Mouse (Mus musculus): Measurements from ENCODE around the gene Slco1b2.
A peak's percentile ranks its signal among the peaks of the same experiment; 100 is the strongest.
"Not testable (repeated sequence)": the region's sequence is repeated elsewhere in the genome, so short reads cannot be mapped to it uniquely, and the experiment has no call there.

The Slco1b2 gene

DNA sequence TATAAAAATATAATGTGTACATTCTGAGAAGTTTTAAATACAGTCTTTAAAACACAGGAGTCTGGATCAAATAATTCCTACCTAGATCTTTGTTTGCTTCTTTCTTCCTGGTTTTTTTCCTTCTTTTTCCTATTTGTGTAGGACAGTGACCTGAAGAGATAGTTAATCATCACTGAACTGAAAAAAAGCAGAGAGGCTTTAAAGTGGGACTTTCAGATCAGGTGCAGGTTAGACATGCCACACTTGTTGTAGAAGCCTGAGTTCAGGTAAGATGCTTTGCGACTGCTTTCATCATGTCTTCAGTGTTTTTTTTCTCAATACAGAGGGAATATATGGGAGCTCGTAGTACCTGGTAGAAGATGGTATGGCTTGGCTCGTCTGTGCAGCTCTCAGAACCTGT lies at the start of gene Slco1b2:
TSS of gene Slco1b2 (plus strand) at position 228 of the 400 bp plus-strand sequence.
- no peak for DNase-seq (ENCODE audit: inconsistent age in 2 of 2, low spot score in 1 of 2)

DNA sequence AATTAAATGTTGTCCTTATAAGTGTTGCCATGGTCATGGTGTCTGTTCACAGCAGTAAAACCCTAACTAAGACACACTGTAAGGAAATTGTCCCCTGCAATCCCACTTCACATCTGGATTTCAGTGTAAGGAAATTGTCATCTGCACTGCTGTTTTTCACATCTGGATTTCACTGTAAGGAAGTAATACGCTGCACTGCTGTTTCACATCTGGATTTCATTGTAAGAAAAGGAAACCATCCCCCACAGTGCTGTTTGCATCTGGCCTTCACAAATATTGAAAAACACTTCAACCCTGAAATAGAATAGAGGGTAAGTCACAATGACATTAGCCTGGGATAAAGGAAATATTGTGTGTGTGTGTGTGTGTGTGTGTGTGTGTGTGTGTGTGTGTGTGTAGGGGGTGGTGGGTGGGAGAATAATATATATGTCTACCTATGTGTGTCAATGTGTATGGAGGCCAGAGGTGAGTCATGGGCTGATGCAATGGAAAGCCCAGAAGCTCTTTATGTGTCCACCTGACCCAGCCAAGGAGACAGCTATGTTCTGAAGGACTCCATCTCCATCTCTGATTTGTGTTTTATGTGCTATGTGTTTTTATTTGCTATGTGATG lies 44.4 kb upstream of the Slco1b2 start:
- no peak for DNase-seq (ENCODE audit: inconsistent age in 2 of 2, low spot score in 1 of 2)

DNA sequence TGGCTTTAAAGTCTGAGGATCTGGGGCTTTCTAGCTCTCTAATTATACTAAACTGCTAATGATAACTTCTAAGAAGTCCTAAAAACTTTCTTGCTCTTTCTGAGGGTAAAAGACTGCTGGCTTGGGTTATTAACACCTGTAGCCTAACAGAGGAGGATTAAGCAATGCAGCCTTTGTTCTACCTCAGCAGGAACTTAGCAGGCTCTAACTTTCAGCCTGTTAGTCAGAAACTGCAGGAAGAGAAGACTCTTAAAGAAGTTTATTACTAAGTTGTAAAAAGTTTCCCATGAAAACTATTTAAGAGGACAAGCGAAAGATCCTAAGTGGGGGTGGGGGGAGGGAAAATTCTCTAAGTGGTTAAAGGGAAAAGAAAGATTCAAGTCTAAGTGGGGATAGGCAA lies 39.3 kb upstream of the Slco1b2 start:
- DNase-seq (ENCODE audit: inconsistent age in 2 of 2, low spot score in 1 of 2): no peak

DNA sequence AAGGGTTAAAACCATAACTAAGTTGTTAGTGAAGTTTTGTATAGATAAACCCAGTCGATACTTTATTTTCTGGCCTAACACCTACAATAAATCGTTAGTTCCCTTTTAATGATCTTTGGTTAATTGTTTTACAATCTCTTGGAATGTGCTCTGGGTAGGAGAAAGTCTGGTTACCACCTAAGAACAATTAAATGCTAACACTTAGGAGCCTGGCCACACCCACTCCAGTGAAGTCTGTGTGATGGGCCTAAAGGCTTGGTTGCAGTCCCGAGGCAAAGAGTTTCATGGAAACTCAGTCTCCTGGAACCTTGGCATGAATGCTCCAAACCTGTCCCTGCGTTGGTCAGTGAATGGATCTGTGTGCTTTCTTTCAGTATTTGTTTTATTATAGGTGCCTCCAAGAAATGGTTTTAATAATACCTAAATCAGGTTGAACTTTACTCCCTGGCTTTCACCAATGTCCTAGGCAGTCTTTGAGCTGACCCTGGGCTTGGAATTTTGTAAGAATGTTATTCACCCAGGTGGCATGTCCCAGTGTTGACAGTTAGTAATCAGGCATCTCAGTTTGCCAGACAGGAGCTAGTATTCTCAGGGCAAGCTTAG lies 38.6 kb upstream of the Slco1b2 start:
- not testable (repeated sequence) for DNase-seq (ENCODE audit: inconsistent age in 2 of 2, low spot score in 1 of 2)

DNA sequence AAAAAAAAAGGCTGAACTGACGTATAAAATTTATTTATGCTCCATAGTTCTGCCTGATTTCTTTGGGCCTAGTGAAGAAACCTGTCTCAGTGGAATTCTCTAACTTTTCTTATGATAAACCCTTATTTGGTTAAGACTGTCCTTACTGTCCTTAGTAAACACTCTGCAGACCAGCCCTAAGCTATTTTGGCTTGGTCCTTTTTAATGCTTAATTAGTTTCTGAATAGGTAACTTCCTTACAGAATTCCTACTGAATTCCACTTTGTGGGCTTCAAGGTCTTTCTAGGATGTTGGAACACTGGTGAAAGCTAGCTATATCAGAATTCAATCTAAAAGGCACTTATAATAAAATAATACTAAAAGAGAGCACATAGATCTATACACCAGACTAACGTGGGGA lies 33.2 kb upstream of the Slco1b2 start:
- no peak for DNase-seq (ENCODE audit: inconsistent age in 2 of 2, low spot score in 1 of 2)

DNA sequence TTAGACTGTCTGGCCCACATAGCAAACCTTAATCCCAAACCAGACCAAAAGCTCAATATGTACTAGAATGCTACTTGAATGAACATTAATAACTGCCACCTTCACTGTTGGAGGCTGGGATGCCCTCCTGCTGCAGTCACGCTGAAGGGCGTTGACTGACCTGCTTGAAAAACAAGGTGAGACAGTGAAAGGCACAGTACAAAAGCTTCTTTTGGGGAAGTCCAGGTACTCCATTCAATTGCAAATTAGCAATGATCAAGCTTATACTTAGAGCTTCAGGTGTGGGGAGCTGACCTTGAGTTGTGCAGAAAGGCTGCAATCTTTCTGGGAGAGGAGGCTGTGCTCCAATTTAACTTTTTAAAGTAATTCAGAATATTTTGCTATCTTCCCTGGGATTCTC lies 32.3 kb upstream of the Slco1b2 start:
- no peak for DNase-seq (ENCODE audit: inconsistent age in 2 of 2, low spot score in 1 of 2)

DNA sequence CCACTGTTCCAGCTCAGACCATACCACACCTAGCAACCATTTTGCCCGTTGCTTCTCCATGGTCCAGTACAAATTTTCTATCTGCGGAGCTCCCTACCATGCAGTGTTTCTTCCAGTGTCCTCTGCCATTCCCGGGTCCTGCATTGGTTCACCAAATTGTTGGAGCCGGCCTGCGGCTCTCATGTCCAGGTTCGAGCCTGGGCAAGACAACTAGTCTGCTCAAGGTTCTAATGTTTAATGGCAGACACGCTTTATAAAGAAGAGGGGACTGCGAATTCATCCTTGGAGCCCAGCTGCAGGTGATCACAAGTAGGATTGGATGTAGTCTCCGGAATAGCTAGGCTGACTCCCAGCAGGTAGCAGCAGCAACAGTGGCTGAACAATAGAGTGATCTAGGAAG lies 28.4 kb upstream of the Slco1b2 start:
- no peak for DNase-seq (ENCODE audit: inconsistent age in 2 of 2, low spot score in 1 of 2)

DNA sequence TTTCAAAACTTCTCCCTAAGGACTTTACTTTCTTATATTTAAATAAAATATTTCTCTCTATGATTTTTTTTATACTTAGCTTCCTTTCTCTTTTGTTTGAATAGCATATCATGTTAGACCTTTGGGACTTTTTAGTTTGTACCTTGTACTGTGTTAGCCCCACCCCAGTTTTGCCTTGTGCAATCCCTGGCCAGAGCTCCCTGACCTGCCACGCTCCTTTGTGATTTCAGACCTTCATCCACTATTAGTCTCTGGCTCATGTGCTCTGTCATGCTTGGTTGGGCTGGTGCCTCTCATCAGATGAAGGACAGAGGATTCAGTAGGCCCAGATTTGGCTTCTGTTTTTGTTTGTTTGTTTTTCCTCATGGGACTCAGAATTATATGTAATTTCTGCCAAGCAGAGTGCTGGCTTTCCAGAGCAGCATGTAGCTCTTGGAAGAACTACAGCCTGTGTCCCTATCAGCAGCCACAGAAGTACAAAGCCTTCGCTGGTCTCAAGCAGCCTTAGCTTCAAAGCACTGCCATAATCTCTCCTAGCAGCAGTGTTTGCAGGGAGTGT lies 18.5 kb upstream of the Slco1b2 start:
- peak in 1 of 2 experiments; percentile 59 for DNase-seq (ENCODE audit: inconsistent age in 2 of 2, low spot score in 1 of 2)

DNA sequence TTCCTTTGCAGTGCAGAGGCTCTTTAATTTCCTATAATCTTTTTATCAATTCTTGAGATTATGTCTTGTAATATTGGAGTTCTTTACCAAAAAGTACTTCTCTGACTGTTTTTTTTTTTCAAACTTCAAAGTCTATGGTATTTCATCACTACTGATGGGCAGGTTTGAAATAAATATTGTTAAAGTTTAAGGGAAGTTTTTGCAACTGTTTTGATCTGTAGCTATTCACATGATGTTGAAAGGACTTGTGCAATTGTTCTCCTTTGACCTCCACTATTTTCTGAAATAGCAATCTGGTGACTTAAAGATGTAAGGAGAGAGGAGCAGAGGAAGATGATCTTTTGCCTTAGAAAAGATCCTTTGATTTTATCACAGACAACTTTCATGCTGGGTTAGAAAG lies 15.3 kb upstream of the Slco1b2 start:
- DNase-seq (ENCODE audit: inconsistent age in 2 of 2, low spot score in 1 of 2): peak in 1 of 2 experiments; percentile 49

DNA sequence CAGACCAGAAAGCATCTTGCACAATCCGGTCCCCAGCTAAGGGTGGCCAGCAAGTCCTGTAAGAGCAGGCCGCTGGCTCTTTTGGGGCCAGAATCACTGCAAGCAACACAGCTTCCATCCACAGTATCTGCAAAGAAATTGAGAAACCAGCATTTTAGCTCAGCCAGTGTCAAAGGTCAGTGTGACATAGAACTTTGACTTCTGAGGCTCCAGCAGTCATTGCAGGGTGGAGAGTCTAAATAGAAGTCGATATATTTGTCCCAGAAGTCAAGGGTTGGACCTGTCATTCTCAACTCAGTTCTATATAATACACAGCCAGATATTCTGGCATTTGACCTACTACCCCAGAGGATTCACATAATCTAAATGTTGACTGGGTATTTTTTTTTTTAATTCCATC lies 14.0 kb upstream of the Slco1b2 start:
- peak in 1 of 2 experiments; percentile 31 for DNase-seq (ENCODE audit: inconsistent age in 2 of 2, low spot score in 1 of 2)

DNA sequence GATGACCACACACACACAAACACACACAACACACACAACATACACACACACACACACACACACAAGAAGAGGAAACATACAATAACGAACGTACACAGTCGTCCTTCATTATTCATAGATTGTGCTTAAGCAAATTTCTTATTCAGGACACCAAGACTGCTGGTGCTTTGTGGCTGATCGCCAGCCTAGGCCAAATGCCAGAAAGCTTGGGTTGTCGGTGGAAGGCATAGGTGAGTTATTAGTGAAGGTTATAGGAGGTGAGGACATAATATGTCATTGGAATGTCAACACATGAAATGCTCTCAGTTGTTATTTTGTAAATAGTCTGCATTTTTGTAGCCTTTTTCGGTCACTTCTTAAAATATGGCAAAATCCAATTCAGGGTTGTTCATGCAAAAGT lies 3.6 kb downstream of the Slco1b2 start:
- DNase-seq (ENCODE audit: inconsistent age in 2 of 2, low spot score in 1 of 2): peak in 1 of 2 experiments; percentile 46

DNA sequence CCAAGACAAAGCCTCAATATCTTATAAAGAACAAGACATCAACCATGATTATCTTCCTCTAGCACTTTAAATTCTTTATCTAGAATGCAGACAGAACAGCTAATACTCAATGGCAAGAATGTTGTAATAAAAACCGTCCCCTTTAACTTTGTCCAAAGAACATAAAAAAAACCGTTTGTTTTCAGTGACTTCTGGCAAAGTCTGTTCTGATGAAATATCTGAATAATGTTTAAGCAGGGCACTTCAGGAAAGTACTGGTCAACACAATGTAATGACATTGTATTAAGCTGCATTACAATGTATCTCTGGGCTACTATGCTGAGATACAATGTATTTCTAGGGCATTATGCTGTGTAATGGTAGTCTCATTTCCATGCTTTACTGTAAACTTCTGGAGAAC lies 5.9 kb downstream of the Slco1b2 start:
- DNase-seq (ENCODE audit: inconsistent age in 2 of 2, low spot score in 1 of 2): no peak

DNA sequence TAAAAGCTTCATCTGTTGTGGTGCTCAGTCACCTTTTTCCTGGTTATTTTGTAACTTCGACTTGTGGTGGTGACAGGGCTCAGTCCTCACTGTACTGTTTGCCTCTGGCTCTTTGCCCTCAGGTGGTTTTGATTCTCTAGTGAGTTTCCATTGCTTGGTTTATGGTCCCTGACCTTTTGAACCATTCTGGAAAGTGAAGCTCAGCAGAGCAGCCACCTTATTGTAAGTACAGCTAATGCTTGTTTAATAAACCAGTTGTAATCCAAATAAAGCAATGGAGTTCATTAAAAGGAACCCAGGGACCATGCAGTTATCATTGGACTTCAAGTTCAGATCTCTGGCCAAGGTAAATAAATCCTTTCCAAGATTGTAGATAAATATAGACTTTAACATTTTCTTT lies 11.3 kb downstream of the Slco1b2 start:
- DNase-seq (ENCODE audit: inconsistent age in 2 of 2, low spot score in 1 of 2): peak; percentile 39 to 75

DNA sequence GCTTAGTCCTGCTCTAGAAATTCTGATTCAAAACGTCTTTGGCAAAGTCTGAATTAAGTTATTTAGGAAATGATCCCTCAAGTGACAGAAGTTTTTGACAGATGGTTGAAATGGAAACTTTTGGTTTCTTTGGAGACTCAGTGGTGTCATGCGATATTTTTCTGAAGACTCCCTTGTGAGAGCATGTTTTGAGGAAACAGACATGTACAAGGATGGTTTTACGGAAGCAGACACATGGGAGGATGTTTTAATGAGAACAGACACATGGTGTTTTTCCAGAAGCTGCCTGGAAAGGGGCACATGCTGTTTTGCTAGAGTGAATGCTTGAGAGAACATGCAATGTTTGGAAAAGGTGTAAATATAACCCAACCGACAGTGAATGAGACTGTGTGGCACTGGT lies 57.7 kb downstream of the Slco1b2 start:
- no peak for DNase-seq (ENCODE audit: inconsistent age in 2 of 2, low spot score in 1 of 2)

DNA sequence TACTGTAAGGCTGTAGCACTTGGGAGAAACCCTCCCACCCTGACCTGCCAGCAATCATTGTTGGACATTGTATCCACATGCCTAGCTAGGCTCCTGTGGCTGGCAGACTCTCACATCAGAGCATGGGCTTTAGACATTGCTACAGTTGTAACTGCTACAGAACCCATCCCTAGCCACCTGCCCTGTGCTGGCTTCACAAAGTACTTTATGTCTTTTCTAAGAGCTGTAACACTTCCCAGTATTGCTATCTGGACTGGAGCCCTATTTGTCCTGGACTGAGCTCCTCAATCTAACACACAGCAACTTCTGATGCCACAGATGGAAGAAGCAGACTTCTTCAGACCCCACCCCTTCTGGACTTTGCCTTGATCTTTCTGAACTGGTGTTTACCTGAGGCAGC lies 61.9 kb downstream of the Slco1b2 start:
- no peak for DNase-seq (ENCODE audit: inconsistent age in 2 of 2, low spot score in 1 of 2)

Data from adrenal gland, adult (tissue).